Mouse (Mus musculus) heart, embryonic 10.5 days (tissue): ENCODE measurements around the gene Ccdc182. TPM values are rescaled to one million over a fixed set of nuclear protein-coding genes. Genes with fewer than 3 reads are reported as not detected.

Source experiments
- polyA plus RNA-seq: library from polyadenylated mRNA; unstranded; fragments of >200 nt; fragmentation: Nextera tagmentation; extraction: Ambion mirVana; gene quantifications from 2 replicates; pipeline ENCODE4 v1.2.1, GENCODE M21; 2016

Ccdc182 gene
- polyA plus RNA-seq, 1 experiment from 2014 or later: 0.18 TPM

Other genes starting within 250 kb of the Ccdc182 start
- 199 and 306 TPM in 2 replicates for gene Srsf1, start 246.7 kb upstream of the Ccdc182 start, polyA plus RNA-seq
- gene Vezf1, start 225.8 kb upstream of the Ccdc182 start, polyA plus RNA-seq: 24.2 and 34.1 TPM in 2 replicates
- 15.1 and 17.9 TPM in 2 replicates for gene Cuedc1, start 196.0 kb upstream of the Ccdc182 start, polyA plus RNA-seq
- gene Mrps23, start 89.7 kb upstream of the Ccdc182 start, polyA plus RNA-seq: 74.6 and 82.3 TPM in 2 replicates